23 mouse cellular contexts compared by ENCODE assay signal in the genomic region with DNA sequence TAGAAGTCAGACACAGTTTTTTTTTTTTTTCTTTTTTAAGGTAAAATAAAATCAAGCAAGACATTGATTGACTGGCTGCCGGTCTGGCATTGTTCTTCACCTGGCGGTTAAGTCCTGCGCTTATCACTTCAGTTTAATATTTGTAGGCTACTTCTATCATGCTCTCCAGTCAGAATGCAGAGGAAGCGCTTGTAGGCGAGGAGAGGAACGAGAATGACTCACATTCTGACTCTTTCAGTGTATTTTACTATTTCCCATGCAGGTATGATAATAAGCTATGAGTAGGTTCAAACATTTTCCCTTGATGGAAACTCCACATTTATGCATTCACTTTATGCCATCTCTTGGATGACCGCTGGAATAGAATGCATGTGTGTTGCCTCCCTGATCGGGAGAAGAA. TPM values are rescaled to one million over a fixed set of nuclear protein-coding genes. Genes with fewer than 3 reads are reported as not detected.
DNase-seq lines count a peak whose midpoint lies in the region; ATAC-seq lines count a peak whose summit lies in the region.
"Had no signal": no experiment of that assay in that cellular context is flagged by ENCODE, and none has a peak within 500 bp of the region (broad histone marks: within the 10 kb centered on the region; RNA-seq: fewer than 3 reads in every experiment).

No protein-coding gene starts in this region.

- DNase-seq in frontal cortex, postnatal 14 days (ENCODE audit: low spot score in 2 of 2): no peak
- peak; percentile 51 for DNase-seq in induced T-regulatory cell, adult 2 months (ENCODE audit: low read depth)
- no peak for DNase-seq in layer of hippocampus, postnatal 14 days (ENCODE audit: low spot score in 2 of 2)
- no peak for DNase-seq in urinary bladder, postnatal 10 days (ENCODE audit: low spot score)
- DNase-seq: adrenal gland, adult 2 months; adrenal gland, postnatal 14 days; cerebellum, adult 11 months; cerebellum, adult 2 months; cerebellum, postnatal 10 days; cerebellum, postnatal 36 days; embryo, embryonic 11 days; gastrocnemius, adult 2 months; gastrocnemius, postnatal 14 days; heart, adult 18-20 months; heart, postnatal 10 days; heart, postnatal 4 days; kidney, adult 18-20 months had no signal

- peak; percentile 65 for ATAC-seq in frontal cortex, adult (ENCODE audit: low TSS enrichment)
- ATAC-seq in CD4-positive, CD25-positive, alpha-beta regulatory T cell, adult 4 months: peak; percentile 50
- ATAC-seq in granulocyte monocyte progenitor cell, adult 5-6 weeks (replicated peaks; ENCODE audit: poor library complexity, severe bottlenecking): no peak
- ATAC-seq: forebrain, embryonic 15.5 days; Patski had no signal

RNA-seq across cellular contexts. Expression of gene Slain1, which starts 17.0 kb away (rescaled TPM):
- polyA plus RNA-seq in CD4-positive, CD25-positive, alpha-beta regulatory T cell, adult 4 months (2017; shearing (Covaris generic)): 10 to 100 TPM; 10.2 to 20.0 TPM
- total RNA-seq in layer of hippocampus, postnatal 14 days (2021): 10 to 100 TPM; 54.8 to 55.4 TPM
- 4.7 and 10.5 TPM in 2 replicates for total RNA-seq in granulocyte monocyte progenitor cell, adult 5-6 weeks (2014; fragmentation: Nextera tagmentation)
- 3.1 and 8.2 TPM in 2 replicates for total RNA-seq in granulocyte monocyte progenitor cell, adult 5-6 weeks (2017)
- total RNA-seq: gastrocnemius, adult 2 months had no signal
- polyA plus RNA-seq: G1E had no signal

Comparison
In these comparisons a context has a peak if more than half of its experiments do, and no peak if none do; other contexts are left out.
1. RNA of gene Slain1, which starts 17.0 kb away (total RNA-seq): 54.8 to 55.4 TPM in layer of hippocampus, postnatal 14 days; 3.1 to 10.5 TPM in granulocyte monocyte progenitor cell, adult 5-6 weeks; every median in the first group is over 4 times any median in the second.